Mouse (Mus musculus): ENCODE measurements around the gene Gm3159. TPM values are rescaled to one million over a fixed set of nuclear protein-coding genes. Genes with fewer than 3 reads are reported as not detected.
"Not testable (repeated sequence)": the region's sequence is repeated elsewhere in the genome, so short reads cannot be mapped to it uniquely, and the experiment has no call there.

Gene Gm3159
- total and polyA plus RNA-seq, 3 experiments, result not detected

DNA sequence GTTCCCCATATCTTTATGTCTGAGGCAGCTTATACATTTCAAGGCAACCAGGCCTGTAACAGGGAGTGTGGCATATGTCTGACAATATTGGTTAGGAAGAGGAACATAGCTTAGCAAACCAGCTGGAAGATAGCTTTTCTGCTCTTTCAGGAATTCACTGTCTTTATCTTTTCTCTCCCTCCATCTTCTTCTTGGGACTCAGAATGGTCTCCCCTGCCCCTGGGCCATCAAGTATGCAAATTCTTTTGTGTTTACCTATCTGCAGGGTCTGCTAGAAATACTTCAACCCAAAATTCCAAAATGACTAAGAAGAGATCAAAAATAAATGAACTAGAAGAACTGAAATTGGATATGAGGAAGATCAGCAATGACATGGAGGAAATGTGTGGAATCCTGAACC, 33.4 kb downstream of the Gm3159 start, which contains the start of gene Gm3173:
Gene Gm3173 (plus strand): TSS at position 301 of the 400 bp plus-strand sequence.
- in situ Hi-C loops (cut with MboI; ENCODE audit: low pct_ligation_motif_present, low pct_unique_long_range_greater_than_20kb, low sequenced_read_pairs); H3K4me3 ChIP-seq (replicated peaks in 1 of 3; ENCODE audit: low read depth in 2 of 3, low read length in 2 of 3, poor library complexity in 1 of 3); H3K27me3 ChIP-seq (replicated peaks); DNase-seq (ENCODE audit: extremely low read depth); H3K4me1 ChIP-seq (ENCODE audit: control insufficient read depth in 1 of 2, insufficient read depth in 2 of 2); H3K27ac ChIP-seq (ENCODE audit: insufficient read depth, low read depth); H3K9ac ChIP-seq (ENCODE audit: insufficient read depth, low read depth); H3K36me3 ChIP-seq (replicated peaks in 1 of 2; ENCODE audit: control insufficient read depth in 1 of 2, insufficient read depth in 1 of 2, low read length in 1 of 2); H3K9me3 ChIP-seq (replicated peaks; ENCODE audit: low read length); H3K4me2 ChIP-seq (ENCODE audit: insufficient read depth, low read depth, poor library complexity, severe bottlenecking); H3K79me2 ChIP-seq (replicated peaks; ENCODE audit: control insufficient read depth, extremely low read depth, insufficient read depth, poor library complexity, severe bottlenecking); dilution Hi-C loops (cut with MboI; ENCODE audit: extremely low pct_ligation_motif_present, extremely low pct_unique_long_range_greater_than_20kb, low sequenced_read_pairs): not testable (repeated sequence)

Other genes with a start within 250 kb of the Gm3159 start
- gene Gm3127, start 232.5 kb upstream of the Gm3159 start, total RNA-seq (2012; rRNA removed), result not detected in 2 replicates
- not detected in 2 replicates for gene Gm3127, start 232.5 kb upstream of the Gm3159 start, total RNA-seq (2014; rRNA removed)
- not detected in 2 replicates for gene Gm3127, start 232.5 kb upstream of the Gm3159 start, polyA plus RNA-seq (2012; ENCODE audit: insufficient read length, low read depth)
- gene Gm2974, start 214.9 kb upstream of the Gm3159 start, total RNA-seq (2012; rRNA removed), result not detected in 2 replicates
- not detected in 2 replicates for gene Gm2974, start 214.9 kb upstream of the Gm3159 start, total RNA-seq (2014; rRNA removed)
- not detected in 2 replicates for gene Gm2974, start 214.9 kb upstream of the Gm3159 start, polyA plus RNA-seq (2012; ENCODE audit: insufficient read length, low read depth)
- not detected in 2 replicates for gene Gm3138, start 147.9 kb upstream of the Gm3159 start, total RNA-seq (2012; rRNA removed)
- gene Gm3138, start 147.9 kb upstream of the Gm3159 start, total RNA-seq (2014; rRNA removed), result not detected in 2 replicates
- not detected in 2 replicates for gene Gm3138, start 147.9 kb upstream of the Gm3159 start, polyA plus RNA-seq (2012; ENCODE audit: insufficient read length, low read depth)
- not detected in 2 replicates for gene Gm3149, start 80.2 kb upstream of the Gm3159 start, total RNA-seq (2012; rRNA removed)
- not detected in 2 replicates for gene Gm3149, start 80.2 kb upstream of the Gm3159 start, total RNA-seq (2014; rRNA removed)
- not detected in 2 replicates for gene Gm3149, start 80.2 kb upstream of the Gm3159 start, polyA plus RNA-seq (2012; ENCODE audit: insufficient read length, low read depth)
- not detected in 2 replicates for gene 2610042L04Rik, start 62.8 kb upstream of the Gm3159 start, total RNA-seq (2012; rRNA removed)
- not detected in 2 replicates for gene 2610042L04Rik, start 62.8 kb upstream of the Gm3159 start, total RNA-seq (2014; rRNA removed)
- gene 2610042L04Rik, start 62.8 kb upstream of the Gm3159 start, polyA plus RNA-seq (2012; ENCODE audit: insufficient read length, low read depth), result not detected in 2 replicates
- not detected in 2 replicates for gene Gm3164, start 17.9 kb downstream of the Gm3159 start, total RNA-seq (2012; rRNA removed)
- gene Gm3164, start 17.9 kb downstream of the Gm3159 start, total RNA-seq (2014; rRNA removed), result not detected in 2 replicates
- not detected in 2 replicates for gene Gm3164, start 17.9 kb downstream of the Gm3159 start, polyA plus RNA-seq (2012; ENCODE audit: insufficient read length, low read depth)
- not detected in 2 replicates for gene Gm3173, start 33.5 kb downstream of the Gm3159 start, total RNA-seq (2012; rRNA removed)
- not detected in 2 replicates for gene Gm3173, start 33.5 kb downstream of the Gm3159 start, total RNA-seq (2014; rRNA removed)
- gene Gm3173, start 33.5 kb downstream of the Gm3159 start, polyA plus RNA-seq (2012; ENCODE audit: insufficient read length, low read depth), result not detected in 2 replicates
- gene Gm3182, start 84.2 kb downstream of the Gm3159 start, total RNA-seq (2012; rRNA removed), result not detected in 2 replicates
- not detected in 2 replicates for gene Gm3182, start 84.2 kb downstream of the Gm3159 start, total RNA-seq (2014; rRNA removed)
- gene Gm3182, start 84.2 kb downstream of the Gm3159 start, polyA plus RNA-seq (2012; ENCODE audit: insufficient read length, low read depth), result not detected in 2 replicates
- not detected in 2 replicates for gene Gm3047, start 157.9 kb downstream of the Gm3159 start, total RNA-seq (2012; rRNA removed)
- gene Gm3047, start 157.9 kb downstream of the Gm3159 start, total RNA-seq (2014; rRNA removed), result not detected in 2 replicates
- gene Gm3047, start 157.9 kb downstream of the Gm3159 start, polyA plus RNA-seq (2012; ENCODE audit: insufficient read length, low read depth), result not detected in 2 replicates
- gene Gm8159, start 234.8 kb downstream of the Gm3159 start, total RNA-seq (2012; rRNA removed), result not detected in 2 replicates
- not detected in 2 replicates for gene Gm8159, start 234.8 kb downstream of the Gm3159 start, total RNA-seq (2014; rRNA removed)
- not detected in 2 replicates for gene Gm8159, start 234.8 kb downstream of the Gm3159 start, polyA plus RNA-seq (2012; ENCODE audit: insufficient read length, low read depth)